Mouse (Mus musculus) kidney, postnatal 4 days (tissue): ENCODE measurements around the gene Scarf1.
"Not testable (repeated sequence)": the region's sequence is repeated elsewhere in the genome, so short reads cannot be mapped to it uniquely, and the experiment has no call there.

Experiments
- DNase-seq, 2 experiments: peaks; one replicate each; pipeline ENCODE4 v3.0.0; 2021; ENCODE audit warnings: mixed read lengths in 2 of 2

Scarf1 gene

GRCm38 (mm10) chr11:75538184-75538969 lies 25.0 kb downstream of the Scarf1 start:
- no peak for DNase-seq

GRCm38 (mm10) chr11:75538970-75539299 lies 25.6 kb downstream of the Scarf1 start:
- DNase-seq, result no peak

- DNase-seq, result no peak
Measured at GRCm38 (mm10) chr11:75540209-75540608, 26.9 kb downstream of the Scarf1 start.

- DNase-seq, result peak in 1 of 2 experiments; percentile 43
Measured at GRCm38 (mm10) chr11:75540710-75541581, 27.6 kb downstream of the Scarf1 start.

- DNase-seq, result no peak
Measured at GRCm38 (mm10) chr11:75544713-75545112, 31.4 kb downstream of the Scarf1 start.

- no peak for DNase-seq
Measured at GRCm38 (mm10) chr11:75546057-75546456, 32.7 kb downstream of the Scarf1 start.

GRCm38 (mm10) chr11:75549658-75550111 lies 36.3 kb downstream of the Scarf1 start:
- no peak for DNase-seq

- no peak for DNase-seq
Measured at GRCm38 (mm10) chr11:75550200-75550946, 37.0 kb downstream of the Scarf1 start.

GRCm38 (mm10) chr11:75551321-75551720 lies 38.0 kb downstream of the Scarf1 start:
- DNase-seq, result peak in 1 of 2 experiments; percentile 48

- DNase-seq, result peak; percentile 51 to 55
Measured at GRCm38 (mm10) chr11:75551961-75552441, 38.7 kb downstream of the Scarf1 start.

- no peak for DNase-seq
Measured at GRCm38 (mm10) chr11:75552906-75553482, 39.7 kb downstream of the Scarf1 start.

GRCm38 (mm10) chr11:75556006-75556405 lies 42.7 kb downstream of the Scarf1 start:
- DNase-seq, result not testable (repeated sequence)

GRCm38 (mm10) chr11:75557142-75557541 lies 43.8 kb downstream of the Scarf1 start:
- no peak for DNase-seq

GRCm38 (mm10) chr11:75558101-75558500 lies 44.8 kb downstream of the Scarf1 start:
- peak in 1 of 2 experiments; percentile 20 for DNase-seq

GRCm38 (mm10) chr11:75559870-75560504 lies 46.6 kb downstream of the Scarf1 start:
- no peak for DNase-seq

GRCm38 (mm10) chr11:75560530-75561409 lies 47.4 kb downstream of the Scarf1 start:
- no peak for DNase-seq

GRCm38 (mm10) chr11:75561410-75561791 lies 48.1 kb downstream of the Scarf1 start:
- DNase-seq, result no peak

- DNase-seq, result no peak
Measured at GRCm38 (mm10) chr11:75562840-75563239, 49.5 kb downstream of the Scarf1 start.

GRCm38 (mm10) chr11:75563851-75564548 lies 50.7 kb downstream of the Scarf1 start:
- no peak for DNase-seq

GRCm38 (mm10) chr11:75565849-75566248 lies 52.5 kb downstream of the Scarf1 start:
- DNase-seq, result no peak
